Mouse (Mus musculus): Measurements from ENCODE around the gene Dpp8.

Gene Dpp8

DNA sequence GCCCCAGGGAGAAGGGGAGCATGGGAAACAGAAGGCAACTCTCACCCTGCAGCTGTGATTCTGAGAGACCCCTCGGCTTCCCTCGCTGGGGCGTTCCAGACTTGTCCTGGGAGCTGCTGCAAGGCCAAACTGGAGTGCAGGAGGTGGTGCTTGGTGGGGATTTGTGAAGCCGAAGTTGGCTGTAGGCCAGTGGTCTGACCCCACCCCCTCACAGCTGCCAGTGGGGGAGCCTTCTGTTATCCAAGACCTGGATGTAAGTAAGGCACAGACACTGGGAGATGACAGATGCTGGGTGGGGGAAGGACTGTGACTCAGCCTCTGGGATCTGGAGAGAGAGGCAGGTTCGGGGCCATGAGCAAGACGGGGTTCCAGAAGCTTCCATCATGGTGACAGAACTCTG, 62.0 kb downstream of the Dpp8 start:
- DNase-seq = no peak

DNA sequence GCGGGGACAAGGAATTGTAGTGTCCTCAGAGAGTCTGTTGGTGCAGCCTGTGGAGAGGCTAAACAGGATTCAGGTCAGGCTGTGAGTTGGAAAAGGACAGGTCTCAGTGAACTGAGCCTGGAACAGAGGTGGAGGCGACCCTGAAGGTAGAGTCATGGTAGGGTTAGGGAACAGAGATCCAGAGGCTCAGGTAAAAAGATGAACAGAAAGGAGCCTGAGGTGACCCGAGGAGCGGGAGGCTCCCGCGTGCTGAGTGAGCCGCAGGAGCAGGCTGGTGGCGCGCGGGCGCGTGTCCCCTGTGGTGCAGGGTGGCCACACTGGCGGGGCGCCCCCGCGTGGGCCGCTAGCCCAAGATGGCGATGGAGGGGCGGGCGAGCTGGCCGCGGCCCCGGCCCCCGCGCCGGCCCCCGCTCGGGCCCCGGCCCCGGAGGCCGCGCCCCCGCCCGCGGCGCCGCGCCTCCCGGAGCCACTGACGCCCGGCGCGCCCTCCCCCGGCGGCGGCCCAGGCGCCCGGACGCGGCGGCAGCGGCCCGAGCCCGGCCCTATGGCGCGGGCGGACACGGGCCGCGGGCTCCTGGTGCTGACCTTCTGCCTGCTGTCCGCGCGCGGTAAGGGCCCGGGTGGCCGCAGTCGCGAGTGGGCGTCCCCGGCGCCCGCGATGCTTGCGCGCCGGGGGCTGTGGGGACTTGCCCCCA, 68.9 kb downstream of the Dpp8 start, which contains the start of gene Igdcc4:
Igdcc4 (plus strand) TSS at position 496 of the 695 bp plus-strand sequence.
- DNase-seq = no peak

DNA sequence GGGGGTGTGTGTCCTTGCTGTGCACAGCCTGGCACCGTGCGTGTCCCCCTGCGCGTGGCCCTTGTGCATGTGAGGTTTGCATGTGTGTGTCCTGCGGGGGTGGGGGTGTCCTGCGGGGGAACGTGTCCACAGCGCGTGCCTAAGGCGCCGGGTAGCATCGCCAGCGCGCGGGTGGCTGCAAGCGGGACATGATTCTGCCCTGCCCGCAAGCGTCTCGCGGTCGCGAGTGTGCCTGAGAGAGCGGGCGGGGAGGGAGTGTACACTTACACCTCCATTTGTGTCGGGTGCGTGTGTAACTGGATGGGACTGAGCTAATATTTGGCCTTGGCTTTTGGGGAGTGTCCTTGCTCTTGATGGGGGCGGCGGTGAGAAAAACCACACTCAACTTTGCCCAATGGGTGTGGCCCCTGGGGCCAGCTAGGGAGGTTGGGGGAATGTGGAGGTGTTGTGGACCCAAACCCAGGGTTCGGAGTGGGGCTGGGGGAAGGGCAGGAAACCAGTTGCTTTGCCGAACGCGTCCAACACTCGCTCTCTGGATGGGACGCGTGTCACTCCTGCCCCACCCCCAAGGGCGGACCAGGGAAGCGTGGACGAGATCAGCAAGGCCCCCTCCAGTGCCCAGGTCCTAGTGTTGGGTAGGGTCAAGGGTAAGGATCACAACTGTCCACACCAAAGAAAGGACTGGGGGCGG, 69.6 kb downstream of the Dpp8 start:
- no peak for DNase-seq

DNA sequence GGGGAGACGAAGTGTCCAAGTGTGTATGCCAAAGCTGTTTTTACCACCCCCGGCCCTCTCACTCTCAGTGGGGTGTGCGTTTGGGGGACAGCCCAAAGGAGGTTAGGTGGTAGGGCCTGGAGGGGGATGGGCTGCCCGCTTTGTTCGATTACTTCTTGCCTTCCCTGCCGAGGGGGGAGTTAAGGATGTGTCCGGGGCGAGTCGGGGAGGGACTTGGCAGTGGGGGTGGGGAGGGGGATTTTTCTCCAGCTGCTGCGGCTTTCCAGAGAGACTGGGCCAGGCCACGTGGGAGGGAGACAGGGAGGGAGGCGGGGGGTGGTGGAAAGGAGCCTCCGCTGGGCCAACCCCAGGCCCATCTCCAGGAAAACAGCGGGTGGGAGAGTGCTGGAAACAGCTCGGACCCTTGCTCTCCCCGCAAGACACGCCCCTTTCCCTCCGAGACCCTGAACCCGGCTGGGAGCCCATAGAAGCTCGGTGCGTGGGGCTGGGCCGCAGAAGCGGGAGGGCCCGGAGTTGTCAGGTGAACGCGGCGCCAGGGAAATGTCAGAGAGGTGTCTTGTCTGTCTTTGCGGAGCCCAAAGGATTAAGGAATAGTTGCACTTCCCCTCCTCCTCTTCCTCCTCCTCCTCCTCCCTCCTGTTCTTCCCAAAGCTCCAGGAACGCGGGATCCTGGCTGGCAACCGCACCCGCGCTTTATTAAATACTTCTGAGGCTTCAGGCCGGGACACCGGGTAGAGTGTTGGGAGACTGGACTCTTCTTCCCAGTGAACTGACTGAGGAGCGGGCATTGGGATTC, 70.4 kb downstream of the Dpp8 start:
- DNase-seq = no peak

DNA sequence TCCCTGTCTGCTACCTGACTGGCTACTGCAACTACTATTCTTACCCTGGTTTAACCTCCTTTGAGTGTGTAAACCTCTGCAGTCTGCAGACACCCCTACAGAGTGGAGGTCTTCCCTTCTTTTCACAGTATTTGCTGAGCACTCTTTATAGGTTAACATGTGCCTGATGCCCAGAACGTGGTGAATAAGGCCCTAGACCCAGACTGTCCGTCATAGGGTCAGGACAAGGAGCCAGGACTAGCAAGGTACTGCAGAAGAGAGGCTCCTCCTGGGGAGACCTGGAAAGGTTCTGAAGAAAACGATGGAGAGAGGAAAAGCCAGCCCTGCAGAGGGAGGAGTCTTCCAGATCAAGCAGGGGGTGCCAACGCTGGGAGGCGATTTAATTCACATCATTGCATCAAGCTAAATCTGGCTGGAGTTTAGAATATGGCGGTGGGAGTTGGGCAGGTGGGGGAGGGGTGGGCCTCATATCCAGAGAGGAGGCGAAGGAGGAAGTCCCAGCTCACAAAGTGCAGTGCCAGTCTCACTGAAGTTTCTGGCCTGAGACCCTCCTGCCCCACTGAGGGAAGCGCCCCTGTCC, 71.0 kb downstream of the Dpp8 start:
- DNase-seq = no peak

DNA sequence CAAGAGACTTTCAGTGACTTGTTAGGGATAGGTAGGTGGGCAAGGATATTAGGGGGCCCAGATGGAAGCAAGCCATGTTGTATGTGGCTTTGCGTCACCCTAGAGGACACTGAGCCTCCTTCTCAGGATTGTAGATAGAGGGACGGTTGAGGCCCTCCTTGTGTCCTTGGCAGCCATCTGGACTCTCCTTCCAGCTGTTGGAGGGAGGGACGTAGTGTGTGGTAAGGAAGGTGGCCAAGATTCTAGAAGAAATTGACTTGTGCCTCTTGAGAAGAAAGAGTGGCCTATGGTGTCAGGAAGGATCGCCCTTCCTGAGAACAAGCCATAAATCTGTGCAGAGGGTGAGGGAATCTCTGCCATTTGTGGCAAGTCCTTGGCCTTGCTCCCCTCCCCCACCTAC, 74.6 kb downstream of the Dpp8 start:
- DNase-seq = no peak

DNA sequence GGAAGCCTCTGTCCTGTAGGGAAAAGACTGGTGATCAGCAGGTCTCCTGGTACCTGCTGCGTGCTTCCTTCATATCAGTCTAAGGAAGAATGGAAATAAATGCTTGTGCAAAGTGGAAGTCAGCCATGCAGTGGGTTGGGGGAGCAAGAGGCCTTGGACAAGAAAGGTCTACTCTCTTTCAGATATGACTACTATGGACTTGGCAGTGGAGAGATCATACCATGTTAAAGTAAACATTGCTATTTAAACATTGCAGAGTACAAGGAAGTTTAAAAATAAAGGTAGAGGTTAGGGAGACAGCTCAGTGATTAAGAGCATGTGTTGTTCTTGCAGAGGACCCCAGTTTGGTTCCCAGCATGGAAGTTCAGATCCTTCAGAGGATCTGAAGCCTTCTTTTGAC, 75.7 kb downstream of the Dpp8 start:
- DNase-seq = no peak

DNA sequence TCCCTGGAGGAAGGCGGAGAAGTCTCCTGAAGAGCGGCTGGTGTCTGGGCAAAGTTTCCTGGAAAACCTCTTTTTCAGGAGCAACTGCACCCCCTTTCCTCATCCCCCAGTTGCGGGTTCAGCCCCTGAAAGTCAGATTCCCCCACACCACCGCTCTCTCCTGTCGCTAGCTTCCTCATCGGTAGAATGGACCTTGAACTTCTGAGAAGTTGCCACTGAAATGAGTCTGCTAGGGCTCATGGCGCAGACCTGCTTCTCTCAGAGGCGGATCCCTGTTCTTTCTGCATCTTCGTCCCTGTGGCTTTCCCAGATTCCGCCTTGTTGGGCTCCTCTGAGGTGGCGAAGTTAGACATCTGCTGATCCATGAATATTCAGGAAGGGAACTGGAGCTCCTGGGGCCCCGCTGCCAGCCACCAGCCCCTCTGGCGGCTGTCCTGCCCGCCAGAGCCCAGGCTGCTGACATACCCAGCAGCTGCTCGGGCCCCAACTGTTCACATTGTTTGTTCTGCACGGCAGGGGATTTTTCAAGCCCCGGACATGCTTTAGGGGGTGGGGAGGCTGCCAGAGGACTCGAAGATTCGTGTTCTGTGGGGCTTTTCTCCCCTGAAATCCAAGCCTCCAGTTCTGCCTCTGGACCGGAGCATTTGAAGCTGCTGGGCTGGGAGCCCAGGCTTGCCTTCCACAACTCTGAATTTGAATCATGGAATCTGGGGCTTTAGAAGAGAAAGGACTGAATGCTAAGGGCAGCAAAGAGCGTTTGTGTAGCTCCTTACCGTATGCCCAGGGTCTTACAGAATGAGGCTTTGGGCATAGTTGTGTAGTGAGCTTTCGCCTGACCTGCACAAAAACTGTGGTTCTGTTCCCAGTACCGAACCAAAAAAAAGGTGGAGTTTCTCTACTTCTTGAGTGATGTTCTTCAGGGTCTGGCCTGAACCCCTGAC, 77.2 kb downstream of the Dpp8 start:
- no peak for DNase-seq

DNA sequence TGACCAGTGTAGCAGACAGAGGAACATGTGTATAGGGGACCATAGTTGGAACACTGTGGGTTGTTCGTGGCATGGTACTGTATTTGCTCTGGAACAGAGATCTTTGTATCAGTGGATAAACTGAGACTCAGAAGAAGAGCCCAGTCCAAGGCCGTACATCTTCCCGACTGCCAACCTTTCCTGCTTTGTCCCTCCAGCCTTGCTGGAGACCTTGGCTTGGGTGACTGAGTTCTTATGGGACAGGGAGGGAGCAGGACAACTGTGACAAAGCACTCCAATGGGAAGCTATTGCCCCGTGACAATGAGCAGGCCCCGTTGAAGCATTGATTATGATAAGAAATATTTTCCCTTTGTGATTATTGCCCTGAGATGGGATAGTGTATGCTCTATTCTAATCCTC, 79.5 kb downstream of the Dpp8 start:
- DNase-seq = no peak

DNA sequence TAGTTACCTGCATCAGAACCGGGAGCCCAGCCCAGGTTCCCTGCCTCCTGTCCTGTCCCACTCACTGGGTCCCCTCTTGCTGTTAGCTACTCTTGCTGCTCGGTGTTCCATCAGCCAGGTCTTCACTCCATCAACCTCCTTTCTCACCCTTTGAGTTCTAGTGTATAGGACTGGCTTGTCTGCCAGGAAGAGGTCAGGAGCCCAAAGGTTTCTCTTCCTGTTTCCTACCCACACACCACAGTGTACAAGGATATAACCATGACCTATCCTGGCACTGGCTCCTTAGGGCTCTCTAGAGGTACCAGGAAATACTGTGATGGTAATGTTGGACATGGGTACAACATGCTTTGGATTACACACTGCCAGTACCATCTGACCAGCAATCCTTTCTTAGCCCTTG, 81.5 kb downstream of the Dpp8 start:
- DNase-seq = no peak

DNA sequence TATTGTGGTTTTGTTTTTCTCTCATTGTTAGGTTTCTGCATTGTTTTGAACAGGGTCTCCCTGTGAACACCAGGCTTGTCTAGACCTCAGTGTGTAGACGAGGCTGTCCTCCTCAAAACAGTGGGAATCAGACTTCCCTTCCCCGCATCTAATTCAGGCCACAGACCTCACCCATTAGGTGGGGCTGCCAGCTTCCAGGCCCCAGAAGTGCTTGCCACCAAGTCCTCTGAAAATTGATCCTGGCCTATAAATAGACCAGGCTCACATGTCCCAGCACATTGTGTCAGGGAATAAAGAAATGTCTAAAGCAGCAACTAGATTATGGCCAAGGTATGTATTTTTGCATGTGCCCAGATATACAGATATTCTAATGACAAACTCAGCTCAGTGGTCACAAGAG, 83.7 kb downstream of the Dpp8 start:
- no peak for DNase-seq

DNA sequence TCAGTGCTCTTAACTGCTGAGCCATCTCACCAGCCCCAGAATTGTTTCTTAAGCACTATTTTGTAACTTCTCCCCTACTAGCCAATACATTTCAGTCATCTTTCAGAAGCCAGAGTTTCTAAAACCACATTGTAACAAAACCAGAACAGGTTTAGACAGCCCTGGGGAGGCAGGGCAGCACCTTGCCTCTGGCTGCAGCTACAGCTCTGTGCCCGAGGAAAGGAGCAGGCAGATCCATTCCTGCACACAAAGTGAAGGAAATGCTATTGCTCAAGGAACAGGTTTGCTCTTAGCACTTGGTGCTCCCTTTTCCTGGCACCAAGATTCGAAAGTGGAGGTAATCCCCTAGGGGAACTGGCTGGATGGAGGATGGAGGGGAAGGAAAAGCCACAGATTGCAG, 85.3 kb downstream of the Dpp8 start:
- DNase-seq = no peak

DNA sequence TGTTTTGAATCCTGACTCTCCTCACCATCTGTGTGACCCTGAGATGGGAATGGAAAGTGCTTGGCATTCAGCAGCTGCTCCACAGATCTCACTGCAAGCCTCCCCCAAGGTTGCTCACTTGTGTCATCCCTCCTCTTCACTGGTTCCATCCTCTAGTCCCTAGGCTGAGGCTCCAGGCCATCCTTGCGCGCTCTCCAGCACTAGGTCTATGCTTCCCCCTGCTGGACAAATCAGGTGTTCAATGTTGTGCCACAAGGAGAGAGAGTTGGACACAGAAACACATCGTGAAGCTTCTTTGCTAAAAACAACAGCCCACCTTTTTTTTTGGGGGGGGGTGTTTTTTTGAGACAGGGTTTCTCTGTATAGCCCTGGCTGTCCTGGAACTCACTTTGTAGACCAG, 88.7 kb downstream of the Dpp8 start:
- DNase-seq = peak; percentile 62 to 80

DNA sequence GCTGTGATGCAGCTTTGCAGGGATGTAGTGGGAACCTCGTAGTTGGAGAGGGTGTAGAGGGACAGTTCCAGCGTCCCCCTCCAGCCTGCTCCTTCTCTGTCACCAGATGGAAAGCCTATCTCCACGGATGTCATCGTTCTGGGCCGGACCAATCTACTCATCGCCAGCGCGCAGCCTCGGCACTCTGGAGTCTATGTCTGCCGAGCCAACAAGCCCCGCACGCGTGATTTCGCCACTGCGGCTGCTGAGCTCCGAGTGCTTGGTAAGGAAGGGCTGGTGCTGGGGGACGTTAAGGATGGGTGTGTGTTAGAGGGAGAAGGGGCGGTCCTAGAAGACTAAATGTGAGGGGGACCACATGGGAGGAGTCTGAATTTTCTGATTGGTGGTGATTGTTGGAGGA, 90.3 kb downstream of the Dpp8 start:
- DNase-seq = no peak

DNA sequence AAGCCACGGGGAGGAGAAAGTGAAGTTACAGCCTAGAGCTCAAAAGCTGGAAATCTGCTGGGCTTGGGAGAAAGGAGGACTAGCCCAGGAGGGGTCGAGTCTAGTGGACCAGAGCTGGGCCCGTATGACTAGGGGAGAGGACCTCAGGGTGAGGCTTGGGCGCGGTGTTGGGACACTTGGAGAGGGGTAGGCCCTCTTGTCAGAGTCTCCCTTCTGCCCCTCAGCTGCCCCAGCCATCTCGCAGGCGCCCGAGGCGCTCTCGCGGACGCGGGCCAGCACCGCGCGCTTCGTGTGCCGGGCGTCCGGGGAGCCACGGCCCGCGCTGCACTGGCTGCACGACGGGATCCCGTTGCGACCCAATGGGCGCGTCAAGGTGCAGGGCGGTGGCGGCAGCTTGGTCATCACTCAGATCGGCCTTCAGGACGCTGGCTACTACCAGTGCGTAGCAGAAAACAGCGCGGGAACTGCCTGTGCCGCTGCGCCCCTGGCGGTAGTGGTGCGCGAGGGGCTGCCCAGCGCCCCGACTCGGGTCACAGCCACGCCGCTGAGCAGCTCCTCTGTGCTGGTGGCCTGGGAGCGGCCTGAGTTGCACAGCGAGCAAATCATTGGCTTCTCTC, 91.4 kb downstream of the Dpp8 start:
- peak; percentile 64 to 66 for DNase-seq

DNA sequence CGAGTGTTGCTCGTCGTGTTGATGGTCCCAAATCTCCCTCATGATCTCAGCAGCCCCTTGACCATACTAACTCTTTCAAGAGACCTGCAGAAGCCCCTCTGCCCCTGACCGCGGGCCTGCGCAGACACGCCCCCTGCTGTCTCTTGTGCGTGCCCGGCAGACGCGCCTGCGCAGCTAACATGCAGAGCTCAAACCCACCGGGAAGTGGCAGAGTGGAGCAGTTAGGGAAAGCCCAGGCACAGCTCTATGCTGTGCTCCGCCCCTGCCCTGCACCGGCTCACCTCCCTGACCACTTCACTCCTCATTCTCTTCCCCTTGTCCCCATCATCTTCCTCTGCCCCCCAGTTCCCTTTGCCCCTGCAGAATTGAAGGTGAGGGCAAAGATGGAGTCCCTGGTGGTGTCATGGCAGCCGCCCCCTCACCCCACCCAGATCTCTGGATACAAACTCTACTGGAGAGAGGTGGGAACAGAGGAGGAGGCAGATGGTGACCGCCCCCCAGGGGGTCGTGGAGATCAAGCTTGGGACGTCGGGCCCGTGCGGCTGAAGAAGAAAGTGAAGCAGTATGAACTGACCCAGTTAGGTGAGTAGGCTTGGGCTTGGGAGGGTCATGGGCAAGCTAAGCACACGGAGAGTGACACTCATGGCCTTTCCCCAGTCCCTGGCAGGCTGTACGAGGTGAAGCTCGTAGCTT, 96.1 kb downstream of the Dpp8 start:
- DNase-seq = peak; percentile 44 to 59

DNA sequence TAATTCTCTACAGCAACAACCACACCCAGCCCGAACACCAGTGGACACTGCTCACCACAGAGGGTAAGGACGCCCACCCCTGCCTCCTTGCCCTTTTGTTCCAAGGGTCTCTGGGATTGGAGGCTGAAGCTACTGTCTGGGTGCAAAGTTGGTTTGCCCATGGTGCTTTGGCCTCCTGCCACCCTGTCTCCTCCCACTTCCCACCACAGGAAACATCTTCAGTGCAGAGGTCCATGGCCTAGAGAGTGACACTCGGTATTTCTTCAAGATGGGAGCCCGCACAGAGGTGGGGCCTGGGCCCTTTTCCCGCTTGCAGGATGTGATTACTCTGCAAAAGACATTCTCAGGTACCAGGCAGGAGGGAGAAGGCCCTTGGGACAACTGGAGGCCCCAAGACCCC, 99.5 kb downstream of the Dpp8 start:
- peak in 1 of 2 experiments; percentile 17 for DNase-seq
